ENCODE assay signal across 21 mouse cellular contexts in the genomic region with DNA sequence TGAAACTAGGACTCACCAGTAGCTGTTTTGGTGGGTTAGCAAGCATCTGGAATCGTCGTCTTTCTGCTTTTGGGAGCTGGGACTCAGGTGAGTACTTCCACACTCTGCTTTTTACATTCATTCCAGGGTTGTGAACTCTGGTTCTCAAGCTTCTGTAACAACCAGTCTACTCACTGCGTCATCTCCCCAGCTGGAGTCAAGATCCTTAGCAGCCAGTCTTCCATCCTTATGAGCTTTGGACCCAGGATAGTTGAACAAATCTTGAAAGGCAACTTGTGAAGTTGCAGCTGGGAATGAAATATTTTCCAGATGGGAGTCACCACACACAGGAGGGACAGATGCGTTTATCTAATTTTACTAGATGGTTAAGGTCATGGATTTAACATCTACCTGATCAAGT.
"Had no signal": no experiment of that assay in that cellular context is flagged by ENCODE, and none has a peak within 500 bp of the region (broad histone marks: within the 10 kb centered on the region; RNA-seq: fewer than 3 reads in every experiment).

No protein-coding gene starts in this region.

- H3K4me1 ChIP-seq: lung, embryonic 15.5 days; megakaryocyte, embryonic 14.5 days; midbrain, embryonic 15.5 days; neural tube, embryonic 12.5 days; stomach, embryonic 15.5 days had no signal

- H3K27ac ChIP-seq: lung, embryonic 15.5 days; macrophage; midbrain, embryonic 13.5 days; midbrain, embryonic 15.5 days; neural tube, embryonic 12.5 days; stomach, embryonic 15.5 days; stomach, postnatal 0 days had no signal

- ATAC-seq: liver, postnatal 0 days; lung, postnatal 0 days; midbrain, embryonic 13.5 days; midbrain, embryonic 15.5 days had no signal

- H3K4me3 ChIP-seq: lung, embryonic 15.5 days; megakaryocyte, embryonic 14.5 days; midbrain, embryonic 13.5 days; midbrain, embryonic 15.5 days; neural tube, embryonic 12.5 days; stomach, embryonic 15.5 days had no signal

- H3K9me3 ChIP-seq: lung, embryonic 15.5 days; midbrain, embryonic 13.5 days; midbrain, embryonic 15.5 days; neural tube, embryonic 12.5 days; stomach, embryonic 15.5 days had no signal

- H3K36me3 ChIP-seq: lung, embryonic 15.5 days; midbrain, embryonic 13.5 days; midbrain, embryonic 15.5 days; neural tube, embryonic 12.5 days; stomach, embryonic 15.5 days had no signal

- DNase-seq: liver, postnatal 0 days; lung, adult 2 months; lung, postnatal 14 days; lung, postnatal 36 days; retina, postnatal 1 day; right cerebral cortex, adult 18-20 months; right cerebral cortex, postnatal 25 days; right cerebral cortex, postnatal 4 days; thymus, adult 2 months; thymus, postnatal 25 days; thymus, postnatal 4 days had no signal

- H3K4me2 ChIP-seq: lung, embryonic 15.5 days; midbrain, embryonic 11.5 days; midbrain, embryonic 13.5 days; midbrain, embryonic 15.5 days; neural tube, embryonic 12.5 days; stomach, embryonic 15.5 days had no signal

- H3K9ac ChIP-seq: liver, postnatal 0 days; lung, embryonic 15.5 days; midbrain, embryonic 13.5 days; midbrain, embryonic 15.5 days; neural tube, embryonic 12.5 days; stomach, embryonic 15.5 days had no signal

- H3K27me3 ChIP-seq: lung, embryonic 15.5 days; megakaryocyte, embryonic 14.5 days; midbrain, embryonic 13.5 days; midbrain, embryonic 15.5 days; neural tube, embryonic 12.5 days; stomach, embryonic 15.5 days had no signal
